In genomic region chr1:170866992-170867690, GRCm38 (mm10) we compare ENCODE assay signal across 8 mouse cellular contexts. TPM values are rescaled to one million over a fixed set of nuclear protein-coding genes. Genes with fewer than 3 reads are reported as not detected.
A peak's percentile ranks its signal among the peaks of the same experiment; 100 is the strongest.
DNase-seq lines count a peak whose midpoint lies in the region; ATAC-seq lines count a peak whose summit lies in the region.

No protein-coding gene starts in this region.

- H3K27me3 ChIP-seq in heart, embryonic 11.5 days (ENCODE audit: control insufficient read depth, insufficient read depth, low read length) = no peaks in the 10 kb centered on the region
- H3K27me3 ChIP-seq in limb, embryonic 15.5 days = no peaks in the 10 kb centered on the region
- H3K27me3 ChIP-seq in midbrain, embryonic 15.5 days (replicated peaks) = no peaks in the 10 kb centered on the region

- H3K4me2 ChIP-seq in heart, embryonic 11.5 days = peak overlapping the region; percentile 80
- peak overlapping the region; percentile 72 for H3K4me2 ChIP-seq in limb, embryonic 15.5 days
- peak overlapping the region; percentile 68 for H3K4me2 ChIP-seq in midbrain, embryonic 15.5 days

- no peaks in the 10 kb centered on the region for H3K36me3 ChIP-seq in heart, embryonic 11.5 days (ENCODE audit: control insufficient read depth, insufficient read depth, low read length)
- H3K36me3 ChIP-seq in limb, embryonic 15.5 days = peaks cover 8% of the 10 kb centered on the region; the same call in 1 of the 2 replicates
- H3K36me3 ChIP-seq in midbrain, embryonic 15.5 days (replicated peaks) = peaks cover 5% of the 10 kb centered on the region

- H3K4me1 ChIP-seq in heart, embryonic 11.5 days (ENCODE audit: control insufficient read depth, insufficient read depth, low read length) = 0 out of 2 replicates have a peak, but pooled peaks cover 2% of the 10 kb centered on the region
- peaks cover 7% of the 10 kb centered on the region; the same call in 1 of the 2 replicates for H3K4me1 ChIP-seq in limb, embryonic 15.5 days
- peaks cover 14% of the 10 kb centered on the region for H3K4me1 ChIP-seq in midbrain, embryonic 15.5 days

- ATAC-seq in heart, embryonic 11.5 days (replicated peaks; ENCODE audit: insufficient number of reproducible peaks, low FRiP score, low TSS enrichment) = 0 out of 2 replicates have a peak, but pooled peaks have one; percentile 12
- ATAC-seq in limb, embryonic 15.5 days (ENCODE audit: insufficient number of reproducible peaks, low FRiP score, low TSS enrichment, low read depth) = no peak
- ATAC-seq in midbrain, embryonic 15.5 days (replicated peaks) = peak; percentile 53

- WGBS in heart, embryonic 11.5 days (ENCODE audit: insufficient replicate concordance) = 1% methylated on average over 30 of the region's 30 CpGs
- WGBS in limb, embryonic 15.5 days = 2% methylated on average over 30 of the region's 30 CpGs
- 2% methylated on average over 30 of the region's 30 CpGs for WGBS in midbrain, embryonic 15.5 days

- peak overlapping the region; percentile 80 for H3K27ac ChIP-seq in heart, embryonic 11.5 days (ENCODE audit: low read depth, low read length)
- peak overlapping the region; percentile 75 for H3K27ac ChIP-seq in limb, embryonic 15.5 days
- H3K27ac ChIP-seq in midbrain, embryonic 15.5 days = peak overlapping the region; percentile 86

- peak overlapping the region; percentile 89 for H3K9ac ChIP-seq in heart, embryonic 11.5 days (ENCODE audit: low read depth, low read length)
- H3K9ac ChIP-seq in limb, embryonic 15.5 days = peak overlapping the region; percentile 76
- peak overlapping the region; percentile 77 for H3K9ac ChIP-seq in midbrain, embryonic 15.5 days

- H3K9me3 ChIP-seq in heart, embryonic 11.5 days (replicated peaks; ENCODE audit: control insufficient read depth, low read length) = no peaks in the 10 kb centered on the region
- H3K9me3 ChIP-seq in limb, embryonic 15.5 days = no peaks in the 10 kb centered on the region
- H3K9me3 ChIP-seq in midbrain, embryonic 15.5 days = no peaks in the 10 kb centered on the region

- H3K4me3 ChIP-seq in heart, embryonic 11.5 days (ENCODE audit: low read depth, low read length) = peak overlapping the region; percentile 93
- peak overlapping the region; percentile 91 for H3K4me3 ChIP-seq in limb, embryonic 15.5 days
- H3K4me3 ChIP-seq in midbrain, embryonic 15.5 days = peak overlapping the region; percentile 72

- peak; percentile 34 for DNase-seq in embryo, embryonic 11 days
- no peak for DNase-seq in embryo, embryonic 10 days (ENCODE audit: low spot score)
- DNase-seq in urinary bladder, postnatal 14 days (ENCODE audit: low spot score) = peak; percentile 10
- no peak for DNase-seq in urinary bladder, postnatal 4 days (ENCODE audit: low spot score in 2 of 2)
- no peak for DNase-seq in layer of hippocampus, adult 8-10 months (ENCODE audit: low spot score in 2 of 2)

RNA-seq across cellular contexts. Expression of gene Atf6, which starts 0.4 kb away (rescaled TPM):
- polyA plus RNA-seq in heart, embryonic 11.5 days (2014; fragmentation: Nextera tagmentation; extraction: Ambion mirVana) = 13.7 and 17.0 TPM in 2 replicates
- polyA plus RNA-seq in limb, embryonic 15.5 days (2015; fragmentation: Nextera tagmentation; extraction: Ambion mirVana) = 8.3 and 8.6 TPM in 2 replicates
- polyA plus RNA-seq in midbrain, embryonic 15.5 days (2015; fragmentation: Nextera tagmentation; extraction: Ambion mirVana) = 7.7 and 8.3 TPM in 2 replicates
- total RNA-seq in layer of hippocampus, adult 8-10 months (2022) = 10 to 100 TPM; 44.3 to 51.8 (median 48.5) TPM

RNA-seq across cellular contexts. Expression of gene Gm26620, which starts 17.7 kb away (rescaled TPM):
- polyA plus RNA-seq in heart, embryonic 11.5 days (2014; fragmentation: Nextera tagmentation; extraction: Ambion mirVana) = 0.38 and 0.66 TPM in 2 replicates
- polyA plus RNA-seq in limb, embryonic 15.5 days (2015; fragmentation: Nextera tagmentation; extraction: Ambion mirVana) = 0.43 and 0.76 TPM in 2 replicates
- 0.49 and 0.76 TPM in 2 replicates for polyA plus RNA-seq in midbrain, embryonic 15.5 days (2015; fragmentation: Nextera tagmentation; extraction: Ambion mirVana)
- 1 to 10 TPM in 1 of 4 experiments, under 1 TPM in 1, not detected in 2; 0.68 to 1.3 TPM for total RNA-seq in layer of hippocampus, adult 8-10 months (2022)

RNA-seq across cellular contexts. Expression of gene Dusp12, which starts 18.2 kb away (rescaled TPM):
- 25.6 and 28.0 TPM in 2 replicates for polyA plus RNA-seq in heart, embryonic 11.5 days (2014; fragmentation: Nextera tagmentation; extraction: Ambion mirVana)
- 44.5 and 48.3 TPM in 2 replicates for polyA plus RNA-seq in limb, embryonic 15.5 days (2015; fragmentation: Nextera tagmentation; extraction: Ambion mirVana)
- polyA plus RNA-seq in midbrain, embryonic 15.5 days (2015; fragmentation: Nextera tagmentation; extraction: Ambion mirVana) = 42.2 and 54.0 TPM in 2 replicates
- total RNA-seq in layer of hippocampus, adult 8-10 months (2022) = 10 to 100 TPM; 15.0 to 24.3 (median 19.4) TPM

RNA-seq across cellular contexts. Expression of gene Fcrlb, which starts 45.6 kb away (rescaled TPM):
- not detected in 2 replicates for polyA plus RNA-seq in heart, embryonic 11.5 days (2014; fragmentation: Nextera tagmentation; extraction: Ambion mirVana)
- 0.14 and 0.15 TPM in 2 replicates for polyA plus RNA-seq in limb, embryonic 15.5 days (2015; fragmentation: Nextera tagmentation; extraction: Ambion mirVana)
- polyA plus RNA-seq in midbrain, embryonic 15.5 days (2015; fragmentation: Nextera tagmentation; extraction: Ambion mirVana) = 0.65 and 0.97 TPM in 2 replicates
- total RNA-seq in layer of hippocampus, adult 8-10 months (2022) = under 1 TPM; 0.25 to 0.61 (median 0.41) TPM

Comparison
In these comparisons a context has a peak if more than half of its experiments do, and no peak if none do; other contexts are left out.
1. DNase-seq: peak in embryo, embryonic 11 days (single experiment) and urinary bladder, postnatal 14 days (single experiment); none in embryo, embryonic 10 days (single experiment), urinary bladder, postnatal 4 days (0 of 2) and layer of hippocampus, adult 8-10 months (0 of 2).
2. Peak in every context shown above with its lines, with median percentiles within 50 percentile points of each other: H3K27ac ChIP-seq, H3K4me2 ChIP-seq, H3K4me3 ChIP-seq and H3K9ac ChIP-seq.